Mouse (Mus musculus): Measurements from ENCODE around the gene Fmo3.

Gene Fmo3

GRCm38 (mm10) chr1:162984428-162984827, at the start of gene Fmo3:
Fmo3 (minus strand) TSS chr1:162984528.
- DNase-seq (ENCODE audit: low spot score in 2 of 2) = no peak

GRCm38 (mm10) chr1:163023075-163023474, 38.7 kb upstream of the Fmo3 start:
- DNase-seq (ENCODE audit: low spot score in 2 of 2) = no peak

- DNase-seq (ENCODE audit: low spot score in 2 of 2) = no peak
Measured at GRCm38 (mm10) chr1:163009220-163009619, 24.9 kb upstream of the Fmo3 start.

GRCm38 (mm10) chr1:163003496-163003895, 19.2 kb upstream of the Fmo3 start:
- DNase-seq (ENCODE audit: low spot score in 2 of 2) = no peak

- DNase-seq (ENCODE audit: low spot score in 2 of 2) = no peak
Measured at GRCm38 (mm10) chr1:163001271-163001829, 17.0 kb upstream of the Fmo3 start.

- DNase-seq (ENCODE audit: low spot score in 2 of 2) = no peak
Measured at GRCm38 (mm10) chr1:162987546-162987945, 3.2 kb upstream of the Fmo3 start.

GRCm38 (mm10) chr1:162986777-162987176, 2.4 kb upstream of the Fmo3 start:
- DNase-seq (ENCODE audit: low spot score in 2 of 2) = no peak

GRCm38 (mm10) chr1:162986121-162986748, 1.9 kb upstream of the Fmo3 start:
- no peak for DNase-seq (ENCODE audit: low spot score in 2 of 2)

GRCm38 (mm10) chr1:162963556-162963955, 20.8 kb downstream of the Fmo3 start:
- no peak for DNase-seq (ENCODE audit: low spot score in 2 of 2)

GRCm38 (mm10) chr1:162957422-162957821, 26.9 kb downstream of the Fmo3 start:
- DNase-seq (ENCODE audit: low spot score in 2 of 2) = no peak

GRCm38 (mm10) chr1:162953079-162953478, 31.2 kb downstream of the Fmo3 start:
- no peak for DNase-seq (ENCODE audit: low spot score in 2 of 2)

GRCm38 (mm10) chr1:162949763-162950162, 34.6 kb downstream of the Fmo3 start:
- DNase-seq (ENCODE audit: low spot score in 2 of 2) = no peak

GRCm38 (mm10) chr1:162947934-162948333, 36.4 kb downstream of the Fmo3 start:
- DNase-seq (ENCODE audit: low spot score in 2 of 2) = no peak

GRCm38 (mm10) chr1:162946837-162947558, 37.3 kb downstream of the Fmo3 start:
- no peak for DNase-seq (ENCODE audit: low spot score in 2 of 2)

GRCm38 (mm10) chr1:162943700-162944099, 40.6 kb downstream of the Fmo3 start:
- DNase-seq (ENCODE audit: low spot score in 2 of 2) = no peak

GRCm38 (mm10) chr1:162938696-162939351, 45.5 kb downstream of the Fmo3 start:
- no peak for DNase-seq (ENCODE audit: low spot score in 2 of 2)

GRCm38 (mm10) chr1:162937970-162938695, 46.2 kb downstream of the Fmo3 start:
- no peak for DNase-seq (ENCODE audit: low spot score in 2 of 2)

GRCm38 (mm10) chr1:162937415-162937814, 46.9 kb downstream of the Fmo3 start, which contains the start of gene Fmo6:
Fmo6 (minus strand) TSS chr1:162937515.
- no peak for DNase-seq (ENCODE audit: low spot score in 2 of 2)

- DNase-seq (ENCODE audit: low spot score in 2 of 2) = no peak
Measured at GRCm38 (mm10) chr1:162934374-162935012, 49.8 kb downstream of the Fmo3 start.

- DNase-seq (ENCODE audit: low spot score in 2 of 2) = no peak
Measured at GRCm38 (mm10) chr1:162932386-162932785, 51.9 kb downstream of the Fmo3 start.

GRCm38 (mm10) chr1:162931880-162932279, 52.4 kb downstream of the Fmo3 start:
- DNase-seq (ENCODE audit: low spot score in 2 of 2) = no peak
